Mouse (Mus musculus): ENCODE results near the gene Trim7. TPM values are rescaled to one million over a fixed set of nuclear protein-coding genes. Genes with fewer than 3 reads are reported as not detected.
"Not testable (repeated sequence)": the region's sequence is repeated elsewhere in the genome, so short reads cannot be mapped to it uniquely, and the experiment has no call there.

Gene Trim7
- polyA plus RNA-seq, 1 experiment: 1.4 TPM

GRCm38 (mm10) chr11:48845244-48845815 lies 19.4 kb downstream of the Trim7 start:
- H3K27ac ChIP-seq (replicated peaks; ENCODE audit: low read depth, low read length): no peak overlapping the region
- H3K4me3 ChIP-seq (ENCODE audit: insufficient read depth, low read depth, low read length): no peak overlapping the region
- no peaks in the 10 kb centered on the region for H3K4me1 ChIP-seq (ENCODE audit: control insufficient read depth, insufficient read depth, insufficient read length, low read length)

GRCm38 (mm10) chr11:48846362-48846761 lies 20.4 kb downstream of the Trim7 start:
- not testable (repeated sequence) for H3K27ac ChIP-seq (replicated peaks; ENCODE audit: low read depth, low read length); H3K4me1 ChIP-seq (ENCODE audit: control insufficient read depth, insufficient read depth, insufficient read length, low read length)

DNA sequence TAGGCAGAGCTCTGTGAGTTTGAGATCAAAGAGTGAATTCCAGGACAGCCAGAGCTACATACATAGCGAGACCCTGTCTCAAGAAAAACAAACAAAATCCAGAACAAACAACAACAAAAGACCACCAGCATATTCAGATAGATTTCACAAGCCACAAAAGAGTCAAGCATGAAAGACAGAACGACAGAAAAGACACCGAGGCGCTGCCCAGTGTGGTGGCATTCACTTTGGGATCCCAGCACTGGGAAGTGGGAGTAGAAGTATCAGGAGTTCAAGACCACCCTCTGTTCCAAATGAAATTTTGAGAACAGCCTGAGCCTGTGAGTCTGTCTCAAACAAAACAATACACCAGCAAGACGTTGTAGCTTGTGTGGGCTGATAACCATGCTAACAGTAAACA lies 20.9 kb downstream of the Trim7 start:
- no peak overlapping the region for H3K4me3 ChIP-seq (ENCODE audit: insufficient read depth, low read depth, low read length)

More at GRCm38 (mm10) chr11:48846362-48846761, 20.4 kb downstream of the Trim7 start:
- H3K4me3 ChIP-seq (ENCODE audit: insufficient read depth, low read depth, low read length): not testable (repeated sequence)

DNA sequence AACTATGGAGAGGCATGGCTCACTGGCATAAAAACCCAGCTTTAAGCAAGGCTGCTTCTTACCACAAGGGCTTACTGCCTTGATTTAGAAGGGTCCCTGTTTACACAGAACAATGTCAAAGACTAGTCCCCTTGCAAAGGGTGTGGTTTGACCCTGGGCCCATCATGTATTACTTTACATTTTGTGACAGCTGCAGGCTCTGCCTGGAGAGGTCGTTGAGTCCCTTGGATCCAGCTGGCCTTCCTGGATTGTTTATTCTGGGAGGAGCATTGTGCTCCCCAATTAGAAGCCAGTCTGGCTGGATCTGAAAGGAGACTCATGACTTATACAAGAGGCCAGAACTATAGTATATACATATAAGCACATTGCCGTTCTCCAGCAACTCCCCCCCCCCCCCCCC lies 24.3 kb downstream of the Trim7 start:
- Histone ChIP-seq H3K4me1 (ENCODE audit: control insufficient read depth, insufficient read depth, insufficient read length, low read length) (0 out of 2 replicates have a peak, but pooled peaks cover 5% of the 10 kb centered on the region), H3K27ac (replicated peaks; ENCODE audit: low read depth, low read length) (no peak overlapping the region), H3K4me3 (ENCODE audit: insufficient read depth, low read depth, low read length) (no peak overlapping the region)

More for the DNA sequence above, 20.9 kb downstream of the Trim7 start:
- Histone ChIP-seq H3K27ac (replicated peaks; ENCODE audit: low read depth, low read length) (no peak overlapping the region), H3K4me1 (ENCODE audit: control insufficient read depth, insufficient read depth, insufficient read length, low read length) (no peaks in the 10 kb centered on the region)

DNA sequence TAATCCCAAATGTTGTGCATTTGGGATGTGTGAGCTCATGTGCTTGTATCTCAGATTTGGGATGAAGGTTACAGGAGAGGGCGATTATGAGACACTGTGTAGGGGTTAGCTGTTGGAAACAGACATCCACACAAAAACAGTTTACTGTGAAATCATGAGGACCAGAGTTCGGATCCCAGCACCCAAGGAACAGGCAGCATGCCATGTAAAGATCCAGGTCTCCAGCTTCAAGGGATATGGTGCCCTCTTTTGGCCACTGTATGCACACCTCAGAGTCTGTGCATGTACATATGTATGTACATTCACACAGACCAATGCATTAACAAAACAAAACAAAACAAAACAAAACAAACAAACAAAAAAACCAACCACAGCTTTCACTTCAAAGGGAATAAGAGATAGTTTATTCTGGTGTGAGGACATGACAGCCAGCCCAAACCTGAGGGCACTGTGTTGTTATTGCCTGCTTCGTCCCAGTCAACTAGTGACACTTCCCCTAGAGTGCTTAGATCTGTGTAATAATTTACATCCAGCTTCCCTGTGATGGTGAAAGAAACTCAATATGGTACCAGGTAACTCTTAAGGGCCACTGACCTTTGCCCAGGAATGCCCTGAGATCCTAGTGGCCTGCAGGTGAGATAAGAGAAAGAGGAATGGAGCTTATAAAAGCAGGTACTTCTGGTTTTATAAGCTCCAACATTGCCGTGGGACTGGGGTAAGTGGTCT lies 25.5 kb downstream of the Trim7 start:
- 0 out of 2 replicates have a peak, but pooled peaks cover 5% of the 10 kb centered on the region for H3K4me1 ChIP-seq (ENCODE audit: control insufficient read depth, insufficient read depth, insufficient read length, low read length)
- H3K4me3 ChIP-seq (ENCODE audit: insufficient read depth, low read depth, low read length): no peak overlapping the region
- no peak overlapping the region for H3K27ac ChIP-seq (replicated peaks; ENCODE audit: low read depth, low read length)

GRCm38 (mm10) chr11:48852190-48852589 lies 26.2 kb downstream of the Trim7 start:
- no peak overlapping the region for H3K27ac ChIP-seq (replicated peaks; ENCODE audit: low read depth, low read length)
- 0 out of 2 replicates have a peak, but pooled peaks cover 5% of the 10 kb centered on the region for H3K4me1 ChIP-seq (ENCODE audit: control insufficient read depth, insufficient read depth, insufficient read length, low read length)
- no peak overlapping the region for H3K4me3 ChIP-seq (ENCODE audit: insufficient read depth, low read depth, low read length)

GRCm38 (mm10) chr11:48852624-48853473 lies 26.9 kb downstream of the Trim7 start:
- no peak overlapping the region for H3K27ac ChIP-seq (replicated peaks; ENCODE audit: low read depth, low read length)
- peak overlapping the region; percentile 82 for H3K4me3 ChIP-seq (ENCODE audit: insufficient read depth, low read depth, low read length)
- H3K4me1 ChIP-seq (ENCODE audit: control insufficient read depth, insufficient read depth, insufficient read length, low read length): 0 out of 2 replicates have a peak, but pooled peaks cover 5% of the 10 kb centered on the region

DNA sequence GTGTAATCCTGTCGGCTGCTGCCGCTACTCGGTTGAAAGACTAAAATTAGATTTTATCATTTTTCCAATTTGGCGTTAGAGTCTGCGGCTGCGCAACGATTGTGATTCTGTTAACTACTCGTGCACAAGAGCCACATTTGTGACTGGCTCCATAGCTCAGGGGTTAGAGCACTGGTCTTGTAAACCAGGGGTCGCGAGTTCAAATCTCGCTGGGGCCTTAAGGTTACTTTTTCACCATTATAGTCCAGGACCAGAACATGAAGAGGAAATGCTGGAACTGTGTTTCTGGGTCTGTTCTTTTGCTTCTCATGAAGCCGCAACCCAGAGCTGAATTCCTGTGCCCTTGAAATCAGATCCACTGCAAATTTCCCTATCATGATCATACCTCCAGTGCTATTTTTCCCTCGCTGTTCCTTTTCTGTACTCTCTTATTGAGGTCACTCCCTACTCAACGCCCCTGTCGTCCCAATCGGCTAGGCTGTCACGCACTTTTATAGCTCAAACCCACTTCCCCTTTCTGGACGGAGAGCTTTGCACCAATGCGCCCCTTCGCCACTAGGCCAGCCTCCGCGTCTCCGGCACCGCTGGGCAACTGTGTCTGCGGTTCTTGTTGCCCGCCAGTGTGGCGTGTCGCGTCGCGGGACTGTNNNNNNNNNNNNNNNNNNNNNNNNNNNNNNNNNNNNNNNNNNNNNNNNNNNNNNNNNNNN lies 27.7 kb downstream of the Trim7 start:
- peak overlapping the region; percentile 82 for H3K4me3 ChIP-seq (ENCODE audit: insufficient read depth, low read depth, low read length)
- peak overlapping the region; percentile 48 for H3K27ac ChIP-seq (replicated peaks; ENCODE audit: low read depth, low read length)
- H3K4me1 ChIP-seq (ENCODE audit: control insufficient read depth, insufficient read depth, insufficient read length, low read length): 0 out of 2 replicates have a peak, but pooled peaks cover 5% of the 10 kb centered on the region

- Histone ChIP-seq H3K4me3 (ENCODE audit: insufficient read depth, low read depth, low read length) (no peak overlapping the region), H3K27ac (replicated peaks; ENCODE audit: low read depth, low read length) (no peak overlapping the region), H3K4me1 (ENCODE audit: control insufficient read depth, insufficient read depth, insufficient read length, low read length) (0 out of 2 replicates have a peak, but pooled peaks cover 5% of the 10 kb centered on the region)
These were observed 33.1 kb downstream of the Trim7 start for GRCm38 (mm10) chr11:48859014-48859413.

GRCm38 (mm10) chr11:48862784-48863319 lies 36.9 kb downstream of the Trim7 start:
- H3K27ac ChIP-seq (replicated peaks; ENCODE audit: low read depth, low read length): no peak overlapping the region
- H3K4me3 ChIP-seq (ENCODE audit: insufficient read depth, low read depth, low read length): no peak overlapping the region
- peaks cover 3% of the 10 kb centered on the region for H3K4me1 ChIP-seq (ENCODE audit: control insufficient read depth, insufficient read depth, insufficient read length, low read length)

DNA sequence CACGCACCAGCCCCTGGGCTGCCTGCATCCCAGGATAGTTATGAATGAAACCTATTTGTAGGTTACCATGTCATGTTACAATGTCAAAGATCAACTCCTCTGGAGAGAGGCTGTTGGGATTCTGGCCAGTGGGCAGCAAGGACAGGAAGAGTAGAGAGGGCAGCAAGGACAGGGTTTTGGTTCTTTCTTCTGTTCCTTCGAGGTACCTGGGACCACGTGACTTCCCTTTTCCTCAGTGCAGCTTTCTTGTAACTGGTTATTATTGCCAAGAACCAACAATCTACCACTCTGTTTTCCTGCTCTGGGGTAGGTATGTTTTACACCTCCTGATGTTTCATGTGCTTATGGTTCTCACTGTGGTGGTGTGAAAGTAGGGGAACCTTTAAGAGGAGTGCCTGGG lies 37.9 kb downstream of the Trim7 start:
- no peak overlapping the region for H3K27ac ChIP-seq (replicated peaks; ENCODE audit: low read depth, low read length)
- peaks cover 6% of the 10 kb centered on the region for H3K4me1 ChIP-seq (ENCODE audit: control insufficient read depth, insufficient read depth, insufficient read length, low read length)
- no peak overlapping the region for H3K4me3 ChIP-seq (ENCODE audit: insufficient read depth, low read depth, low read length)

GRCm38 (mm10) chr11:48866481-48866880 lies 40.5 kb downstream of the Trim7 start:
- Histone ChIP-seq H3K4me1 (ENCODE audit: control insufficient read depth, insufficient read depth, insufficient read length, low read length) (peaks cover 6% of the 10 kb centered on the region), H3K27ac (replicated peaks; ENCODE audit: low read depth, low read length) (no peak overlapping the region), H3K4me3 (ENCODE audit: insufficient read depth, low read depth, low read length) (no peak overlapping the region)

GRCm38 (mm10) chr11:48869380-48870110 lies 43.6 kb downstream of the Trim7 start:
- peak overlapping the region; percentile 68 for H3K4me3 ChIP-seq (ENCODE audit: insufficient read depth, low read depth, low read length)
- peaks cover 11% of the 10 kb centered on the region for H3K4me1 ChIP-seq (ENCODE audit: control insufficient read depth, insufficient read depth, insufficient read length, low read length)
- H3K27ac ChIP-seq (replicated peaks; ENCODE audit: low read depth, low read length): peak overlapping the region; percentile 57

GRCm38 (mm10) chr11:48870781-48871180 lies 44.8 kb downstream of the Trim7 start:
- Histone ChIP-seq H3K4me1 (ENCODE audit: control insufficient read depth, insufficient read depth, insufficient read length, low read length) (peaks cover 8% of the 10 kb centered on the region; the same call in 1 of the 2 replicates), H3K27ac (replicated peaks; ENCODE audit: low read depth, low read length) (peak overlapping the region; percentile 94), H3K4me3 (ENCODE audit: insufficient read depth, low read depth, low read length) (peak overlapping the region; percentile 93)

All from brown adipose tissue, adult 24 weeks (tissue).